Mouse (Mus musculus) gastrocnemius, adult 2 months (tissue): Measurements from ENCODE around the gene Eif4g3. TPM values are rescaled to one million over a fixed set of nuclear protein-coding genes. Genes with fewer than 3 reads are reported as not detected.
A peak's percentile ranks its signal among the peaks of the same experiment; 100 is the strongest.

Experiments used
- DNase-seq: peaks from one replicate; pipeline ENCODE4 v3.0.0; 2022
- H3K27ac ChIP-seq: fragments of 200-600 bp; 2 replicates; pipeline ENCODE4 v1.8.1; 2022; ENCODE audit warnings: mild to moderate bottlenecking
- H3K4me3 ChIP-seq: fragments of 200-600 bp; 2 replicates; pipeline ENCODE4 v1.8.1; 2022; ENCODE audit warnings: mild to moderate bottlenecking, moderate library complexity
- CTCF ChIP-seq: fragments of 200-600 bp; IDR thresholded peaks from 2 replicates; pipeline ENCODE4 v1.8.1; 2022; ENCODE audit warnings: antibody characterized with exemption, mild to moderate bottlenecking, moderate library complexity
- intact Hi-C: fragments of 180-260 bp; cut with DNase I; formaldehyde crosslinking; loops from one replicate; pipeline ENCODE4 v1.15.1; 2025
- microRNA-seq: library from miRNA; unstranded; fragments of <30 nt; microRNA quantifications from one replicate; pipeline ENCODE4 v1.2.0, GENCODE M21; 2021
- total RNA-seq, 2 experiments: library from RNA; stranded (reverse); gene quantifications; 2 replicates each; pipeline ENCODE4 v1.2.3; 2021

The Eif4g3 gene
- total RNA-seq, 2 experiments from 2014 or later = 108 to 145 TPM

DNA sequence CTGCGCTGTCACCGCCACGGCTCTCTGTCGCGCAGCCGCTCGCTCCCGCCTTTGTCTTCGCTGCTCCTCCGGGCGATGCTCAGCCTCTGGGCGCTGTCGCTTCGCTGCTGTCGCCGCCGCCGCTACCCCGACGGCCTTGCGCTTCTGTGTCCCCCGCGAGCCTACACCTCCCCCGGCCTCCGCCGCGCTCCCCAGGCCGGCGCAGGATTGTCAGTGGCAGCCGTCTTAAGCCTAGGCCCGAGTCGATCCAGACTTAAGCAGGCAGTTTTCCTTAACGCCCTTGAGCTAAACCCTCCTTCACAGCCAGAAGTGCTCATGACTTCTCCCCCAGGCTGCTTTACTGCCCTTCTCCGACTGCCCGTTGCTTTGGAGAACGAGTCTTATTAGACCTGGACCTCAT is 224.6 kb downstream of the Eif4g3 start:
- Histone ChIP-seq H3K27ac (peak overlapping the region; percentile 98), H3K4me3 (peak overlapping the region; percentile 99)
- no peak for TF ChIP-seq CTCF
- intact Hi-C loops = no loop called here
- DNase-seq = no peak

DNA sequence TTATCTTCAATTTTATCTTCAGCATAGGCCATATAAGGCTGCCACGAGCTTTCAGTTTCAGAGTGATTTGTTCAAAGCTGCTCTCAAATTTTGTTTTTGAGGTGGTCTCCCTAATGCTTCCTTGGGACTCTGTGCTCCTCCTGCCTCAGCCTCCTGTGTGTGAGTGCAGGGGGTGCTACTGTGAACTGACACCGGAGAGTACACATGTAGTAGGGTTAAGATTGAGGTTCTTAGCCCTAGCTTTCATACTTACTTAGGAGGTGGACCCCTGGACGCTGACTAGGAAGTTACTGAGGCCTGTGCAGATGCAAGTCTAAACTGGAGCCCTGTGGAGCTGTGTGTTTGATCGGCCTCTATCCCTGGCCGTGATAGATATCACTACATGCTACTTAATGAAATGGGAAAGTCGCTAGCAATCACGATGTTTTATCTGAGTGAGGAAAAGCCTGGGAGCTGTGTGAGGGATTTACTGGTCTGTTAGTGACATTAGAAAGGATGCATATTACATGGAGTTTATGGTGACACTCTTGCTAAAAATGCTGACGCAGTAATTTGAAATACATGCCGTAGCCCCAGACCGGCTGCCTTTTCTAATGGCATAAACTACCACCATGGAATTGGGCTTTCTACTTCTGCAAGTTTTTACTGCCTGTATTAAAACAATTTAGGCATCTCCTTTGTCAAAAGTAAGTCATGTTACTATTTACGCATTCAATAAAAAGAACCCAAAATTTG is 225.3 kb downstream of the Eif4g3 start:
- Histone ChIP-seq H3K4me3 (peak overlapping the region; percentile 99), H3K27ac (peak overlapping the region; percentile 98)
- DNase-seq = no peak
- intact Hi-C loops = no loop called here
- no peak for TF ChIP-seq CTCF

DNA sequence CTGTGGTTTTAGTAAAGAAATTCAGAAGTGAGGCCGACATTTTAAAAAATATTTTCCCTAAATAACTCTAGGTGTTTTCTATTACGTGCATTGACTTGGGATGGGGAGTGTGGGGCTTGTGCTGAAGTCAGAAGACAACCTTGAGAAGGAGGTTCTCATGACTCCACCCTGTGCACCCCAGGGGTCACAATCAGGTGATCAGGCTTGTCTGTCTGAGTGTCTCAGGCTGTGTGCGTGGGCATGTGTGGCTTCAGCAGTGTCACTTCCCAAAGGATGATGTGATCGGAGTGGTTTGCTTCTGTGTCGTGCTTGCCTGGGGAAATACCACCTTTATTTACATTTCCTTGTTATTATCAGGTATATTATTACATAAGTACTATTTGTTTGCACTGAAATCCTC is 226.5 kb downstream of the Eif4g3 start:
- Histone ChIP-seq H3K4me3 (no peak overlapping the region), H3K27ac (no peak overlapping the region)
- DNase-seq = no peak
- intact Hi-C loops = no loop called here
- no peak for TF ChIP-seq CTCF

DNA sequence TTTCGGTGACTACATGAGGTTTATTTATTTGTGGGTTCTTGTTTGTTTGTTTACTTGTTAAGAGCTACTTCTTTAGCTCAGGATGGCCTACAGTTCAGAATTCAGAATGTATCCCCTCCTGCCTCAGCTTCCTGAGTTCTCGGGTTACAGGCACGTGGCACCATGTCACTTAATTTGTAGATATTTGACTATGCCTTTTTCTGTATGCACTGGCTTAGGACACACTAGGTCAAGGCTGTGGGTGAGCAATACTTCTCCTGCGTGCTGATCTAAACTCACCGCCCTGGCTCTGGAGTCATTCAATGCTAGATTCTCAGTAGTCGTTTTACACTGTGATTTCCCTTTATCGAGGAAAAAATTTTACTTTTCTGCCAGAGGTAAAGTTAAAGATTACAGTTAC is 227.9 kb downstream of the Eif4g3 start:
- intact Hi-C loops = no loop called here
- TF ChIP-seq CTCF = no peak
- DNase-seq = no peak
- H3K4me3 ChIP-seq = no peak overlapping the region
- no peak overlapping the region for H3K27ac ChIP-seq

GRCm38 (mm10) chr4:138221406-138221805 is 228.6 kb downstream of the Eif4g3 start:
- no peak overlapping the region for H3K27ac ChIP-seq
- intact Hi-C loops = no loop called here
- TF ChIP-seq CTCF = no peak
- H3K4me3 ChIP-seq = no peak overlapping the region
- DNase-seq = no peak

- intact Hi-C loops = no loop called here
- TF ChIP-seq CTCF = no peak
Measured at GRCm38 (mm10) chr4:138222396-138222795, 229.6 kb downstream of the Eif4g3 start.

GRCm38 (mm10) chr4:138223623-138224022 is 230.8 kb downstream of the Eif4g3 start:
- Histone ChIP-seq H3K27ac (no peak overlapping the region), H3K4me3 (no peak overlapping the region)
- DNase-seq = no peak
- intact Hi-C loops = no loop called here
- no peak for TF ChIP-seq CTCF

More at GRCm38 (mm10) chr4:138222396-138222795, 229.6 kb downstream of the Eif4g3 start:
- Histone ChIP-seq H3K4me3 (no peak overlapping the region), H3K27ac (no peak overlapping the region)
- DNase-seq = no peak

DNA sequence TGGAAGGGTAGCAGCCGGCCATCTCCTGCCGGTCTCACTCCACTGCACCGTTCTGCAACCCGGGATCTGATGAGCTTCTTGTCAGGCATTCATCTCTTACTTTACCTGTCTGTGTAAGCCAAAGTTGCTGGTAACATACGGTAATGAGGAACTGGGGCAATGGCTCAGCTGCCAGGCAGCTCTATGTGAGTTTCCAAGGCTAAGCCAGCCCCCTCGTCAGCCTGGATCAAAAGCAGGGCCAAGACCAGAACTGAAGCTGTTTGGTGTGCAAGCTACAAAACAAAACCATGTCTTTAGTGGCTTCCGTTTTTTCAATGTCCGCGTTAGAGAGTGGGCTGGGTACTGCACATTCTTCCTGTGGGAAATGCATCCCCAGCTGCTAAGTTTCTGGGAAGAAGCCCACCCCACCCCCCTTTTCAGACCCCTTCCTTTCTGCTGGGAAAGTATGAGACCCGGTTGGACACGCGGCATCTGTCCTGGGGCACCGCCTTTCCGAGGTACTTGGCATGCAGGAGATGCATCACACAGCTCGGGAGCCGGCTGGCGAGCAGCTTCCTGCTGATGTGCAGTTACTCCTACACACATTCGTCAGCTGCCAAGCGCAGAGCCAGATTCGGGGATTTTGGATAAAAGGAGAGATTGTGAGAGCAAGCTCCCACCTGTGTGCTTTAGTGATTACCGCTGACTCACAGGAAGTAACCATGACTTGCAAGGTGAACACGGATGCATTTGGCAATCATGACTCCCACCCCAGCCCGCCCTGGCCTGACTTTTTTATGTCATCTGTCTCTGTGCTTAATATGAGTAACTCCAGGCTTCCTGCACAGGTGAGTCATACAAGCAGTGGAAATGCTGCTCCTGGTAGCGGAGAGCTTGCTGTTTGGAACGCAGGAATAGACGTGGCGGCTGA is 254.2 kb downstream of the Eif4g3 start:
- DNase-seq = no peak
- H3K4me3 ChIP-seq = no peak overlapping the region
- intact Hi-C loops = no loop called here
- no peak for TF ChIP-seq CTCF
- no peak overlapping the region for H3K27ac ChIP-seq

GRCm38 (mm10) chr4:138250088-138250960 is 257.5 kb downstream of the Eif4g3 start, which contains the start of the genes Sh2d5 and Kif17:
TSS of gene Sh2d5 (plus strand) at chr4:138250403.
TSS of gene Kif17 (plus strand) at chr4:138250435.
- peak; percentile 81 for DNase-seq
- Histone ChIP-seq H3K4me3 (peak within 1 kb of the TSS; percentile 80), H3K27ac (no peak within 1 kb of the TSS)
- intact Hi-C loops = no loop called here
- TF ChIP-seq CTCF = no peak

DNA sequence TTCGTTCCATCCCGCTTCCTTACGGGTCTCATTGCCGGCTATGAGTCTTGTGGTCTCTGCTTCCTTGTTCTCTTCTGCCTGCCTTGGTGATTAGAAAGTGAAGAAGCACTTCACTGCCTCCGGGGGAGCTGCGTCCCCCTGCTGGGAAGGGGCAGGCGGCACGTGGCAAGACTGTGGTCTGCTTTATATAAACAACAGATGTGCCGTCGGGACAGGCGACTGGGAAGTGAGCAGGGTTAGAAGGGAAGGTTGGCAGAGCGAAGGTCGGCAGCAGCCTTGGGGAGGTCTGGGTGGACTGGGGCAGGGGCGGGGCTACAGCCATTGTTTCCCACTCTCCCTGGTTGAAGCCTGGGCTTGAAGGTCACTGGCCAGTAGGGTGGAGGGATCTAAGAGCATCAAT is 259.0 kb downstream of the Eif4g3 start:
- no peak overlapping the region for H3K27ac ChIP-seq
- TF ChIP-seq CTCF = no peak
- peak overlapping the region; percentile 51 for H3K4me3 ChIP-seq
- intact Hi-C loops = no loop called here
- DNase-seq = no peak

- intact Hi-C loops = no loop called here
- no peak for DNase-seq
- TF ChIP-seq CTCF = no peak
- H3K4me3 ChIP-seq = no peak overlapping the region
- no peak overlapping the region for H3K27ac ChIP-seq
Measured at GRCm38 (mm10) chr4:138252231-138252630, 259.4 kb downstream of the Eif4g3 start.

DNA sequence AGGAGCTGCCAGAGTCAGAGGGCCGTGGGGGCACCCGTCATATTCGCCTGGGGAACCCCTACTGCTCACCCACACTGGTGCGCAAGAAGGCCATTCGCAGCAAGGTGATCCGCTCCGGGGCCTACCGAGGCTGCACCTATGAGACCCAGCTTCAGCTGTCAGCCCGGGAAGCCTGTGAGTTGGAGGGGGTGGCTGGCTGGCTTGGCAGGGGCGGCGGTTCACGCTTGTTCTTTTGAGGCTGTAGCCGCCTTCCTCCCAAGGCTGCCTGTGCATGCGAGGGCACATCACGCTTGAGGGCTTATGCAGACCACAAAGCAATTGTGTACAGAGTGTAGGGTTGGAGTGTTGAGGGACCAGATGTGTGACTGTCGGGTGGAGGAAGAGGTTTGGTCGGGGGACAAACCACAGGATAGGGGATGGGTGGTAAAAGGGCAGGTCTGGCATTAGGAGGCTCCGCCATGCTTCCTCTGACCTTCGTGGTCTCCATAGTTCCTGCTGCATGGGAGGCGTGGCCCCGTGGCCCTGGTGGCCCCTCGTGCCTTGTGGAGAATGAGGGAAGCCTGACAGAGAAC is 264.4 kb downstream of the Eif4g3 start:
- intact Hi-C loops = no loop called here
- H3K27ac ChIP-seq = no peak overlapping the region
- DNase-seq = no peak
- no peak for TF ChIP-seq CTCF
- H3K4me3 ChIP-seq = no peak overlapping the region

Small RNAs within 50 kb of the gene (microRNA-seq; reads per million reads assigned to microRNA genes)
- not detected for gene Mir6399

Other genes starting within 250 kb of the Eif4g3 start
- gene Alpl, start 196.6 kb upstream of the Eif4g3 start, total RNA-seq = 10 to 100 TPM; 10.3 to 42.2 TPM
- 100 to 1,000 TPM in 1 of 2 experiments, 10 to 100 TPM in 1; 61.6 to 103 TPM for gene Ece1, start 130.8 kb upstream of the Eif4g3 start, total RNA-seq
- gene Hp1bp3, start 223.3 kb downstream of the Eif4g3 start, total RNA-seq = 10 to 100 TPM; 50.8 to 67.8 TPM